Mouse (Mus musculus) limb, embryonic 14.5 days (tissue): ENCODE results near the gene Gm20388. TPM values are rescaled to one million over a fixed set of nuclear protein-coding genes. Genes with fewer than 3 reads are reported as not detected.

ENCODE experiments used
- ATAC-seq: fragments of 200-750 bp; cut with Nextera tagmentation; 2 replicates; pipeline ENCODE4 v1.8.0; 2017; ENCODE audit warnings: low read depth, moderate number of reproducible peaks, moderate TSS enrichment; ENCODE audit not compliant: low FRiP score
- DNase-seq: peaks from one replicate; pipeline ENCODE4 v3.0.0-alpha.2; 2015; ENCODE audit warnings: low spot score
- H3K27ac ChIP-seq: fragments of 300-500 bp; sonication (generic); replicated peaks from 2 replicates; pipeline ENCODE4 v1.5.1; 2014; ENCODE audit warnings: low read depth, mild to moderate bottlenecking, low read length, moderate library complexity, mixed read lengths
- H3K27me3 ChIP-seq: fragments of 300-500 bp; sonication (generic); 2 replicates; pipeline ENCODE4 v1.6.1; 2014; ENCODE audit warnings: low read length, mixed read lengths; ENCODE audit not compliant: control insufficient read depth, insufficient read depth
- H3K36me3 ChIP-seq: fragments of 300-500 bp; sonication (generic); 2 replicates; pipeline ENCODE4 v1.6.1; 2014; ENCODE audit warnings: mild to moderate bottlenecking, low read length, moderate library complexity, mixed read lengths; ENCODE audit not compliant: control insufficient read depth, insufficient read depth
- H3K4me1 ChIP-seq: fragments of 300-500 bp; sonication (generic); 2 replicates; pipeline ENCODE4 v1.6.1; 2014; ENCODE audit warnings: antibody characterized with exemption, low read length, mixed read lengths; ENCODE audit not compliant: control insufficient read depth, insufficient read depth
- H3K4me2 ChIP-seq: fragments of 300-500 bp; sonication (generic); replicated peaks from 2 replicates; pipeline ENCODE4 v1.6.1; 2014; ENCODE audit warnings: low read depth, mild to moderate bottlenecking, low read length, moderate library complexity; ENCODE audit not compliant: severe bottlenecking
- H3K4me3 ChIP-seq: fragments of 300-500 bp; sonication (generic); replicated peaks from 2 replicates; pipeline ENCODE4 v1.5.1; 2014; ENCODE audit warnings: low read length
- H3K9ac ChIP-seq: fragments of 300-500 bp; sonication (generic); 2 replicates; pipeline ENCODE4 v1.6.1; 2014; ENCODE audit warnings: mild to moderate bottlenecking, low read depth, low read length, moderate library complexity; ENCODE audit not compliant: severe bottlenecking
- H3K9me3 ChIP-seq: fragments of 300-500 bp; sonication (generic); 2 replicates; pipeline ENCODE4 v1.6.1; 2016; ENCODE audit warnings: low read length; ENCODE audit not compliant: control insufficient read depth
- POLR2A ChIP-seq: fragments of 200-500 bp; IDR thresholded peaks from 2 replicates; pipeline ENCODE4 v1.8.0; 2012; ENCODE audit warnings: inconsistent platforms, mild to moderate bottlenecking, moderate library complexity, borderline replicate concordance; ENCODE audit not compliant: insufficient read depth, insufficient read length; ENCODE audit errors: extremely low read depth
- WGBS: fragments of 180-500 bp; shearing (Covaris S2); extraction: QIAGEN DNeasy Blood & Tissue Kit; methylation state at CpG from one replicate; pipeline ENCODE4 v1.1.7; 2014; 5-methylcytosine and 5-hydroxymethylcytosine counted together
- polyA plus RNA-seq, 2 experiments: library from polyadenylated mRNA; depleted of rRNA in 1 of 2; stranded (reverse) in 1 of 2; unstranded in 1 of 2; fragments of >200 nt; fragmentation: Nextera tagmentation in 1 of 2; extraction: Ambion mirVana in 1 of 2; gene quantifications; 2 replicates each; pipeline versions ENCODE4 v1.2.1 to v1.2.3; 2012 to 2014

Gm20388 gene
- polyA plus RNA-seq, 2 experiments: 1.9 to 49.9 TPM

DNA sequence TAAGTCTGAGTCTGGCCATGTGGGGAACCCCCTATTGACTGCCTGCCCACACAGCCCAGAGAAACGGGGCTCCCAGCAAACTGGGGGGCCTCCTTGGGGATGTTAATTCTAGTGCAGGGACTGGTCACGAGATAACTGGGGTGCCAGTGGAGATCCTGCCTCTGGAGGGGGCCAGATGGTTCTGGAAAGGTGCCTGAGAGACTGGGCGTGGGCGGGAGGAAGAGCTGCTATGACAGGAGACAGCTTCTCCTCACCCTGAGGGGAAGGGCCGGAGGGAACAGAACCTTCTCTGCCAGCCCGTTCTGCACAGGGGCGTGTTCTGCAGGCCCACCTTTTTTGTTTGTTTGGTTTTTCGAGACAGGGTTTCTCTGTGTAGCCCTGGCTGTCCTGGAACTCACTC, 2955.6 kb downstream of the Gm20388 start:
- Histone ChIP-seq H3K27ac (no peak overlapping the region), H3K36me3 (no peaks in the 10 kb centered on the region), H3K4me2 (no peak overlapping the region), H3K4me1 (no peaks in the 10 kb centered on the region; the same call in 1 of the 2 replicates), H3K4me3 (no peak overlapping the region), H3K9me3 (peaks cover 18% of the 10 kb centered on the region), H3K27me3 (no peaks in the 10 kb centered on the region), H3K9ac (no peak overlapping the region)
- no peak for TF ChIP-seq POLR2A
- WGBS: 76% methylated on average over 8 of the region's 8 CpGs
- DNase-seq (no peak), ATAC-seq (no peak)

DNA sequence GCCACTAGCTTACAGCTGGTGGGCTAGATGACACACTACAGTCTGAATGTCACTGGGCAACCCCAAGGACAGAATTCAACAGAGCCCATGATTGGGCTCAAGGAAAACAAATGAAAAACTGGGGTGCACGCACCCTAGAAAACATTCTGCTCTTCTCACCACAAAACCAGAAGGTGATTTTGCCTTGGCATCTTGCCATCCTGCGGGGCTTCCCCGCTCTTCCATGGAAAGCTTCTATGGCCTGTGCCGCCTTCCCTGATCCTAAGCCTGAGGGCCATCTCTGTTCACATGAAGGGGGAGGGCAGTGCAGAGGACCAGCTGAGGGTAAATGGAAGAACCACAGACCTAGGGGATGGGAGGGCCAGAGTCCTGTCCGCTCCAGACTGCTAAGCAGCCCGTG, 2957.3 kb downstream of the Gm20388 start:
- ATAC-seq (no peak), DNase-seq (no peak)
- Histone ChIP-seq H3K4me1 (no peaks in the 10 kb centered on the region; the same call in 1 of the 2 replicates), H3K9me3 (peaks cover 18% of the 10 kb centered on the region), H3K4me3 (no peak overlapping the region), H3K27me3 (no peaks in the 10 kb centered on the region), H3K9ac (no peak overlapping the region), H3K4me2 (no peak overlapping the region), H3K36me3 (no peaks in the 10 kb centered on the region), H3K27ac (no peak overlapping the region)
- TF ChIP-seq POLR2A: no peak
- WGBS: 83% methylated on average over 6 of the region's 6 CpGs

DNA sequence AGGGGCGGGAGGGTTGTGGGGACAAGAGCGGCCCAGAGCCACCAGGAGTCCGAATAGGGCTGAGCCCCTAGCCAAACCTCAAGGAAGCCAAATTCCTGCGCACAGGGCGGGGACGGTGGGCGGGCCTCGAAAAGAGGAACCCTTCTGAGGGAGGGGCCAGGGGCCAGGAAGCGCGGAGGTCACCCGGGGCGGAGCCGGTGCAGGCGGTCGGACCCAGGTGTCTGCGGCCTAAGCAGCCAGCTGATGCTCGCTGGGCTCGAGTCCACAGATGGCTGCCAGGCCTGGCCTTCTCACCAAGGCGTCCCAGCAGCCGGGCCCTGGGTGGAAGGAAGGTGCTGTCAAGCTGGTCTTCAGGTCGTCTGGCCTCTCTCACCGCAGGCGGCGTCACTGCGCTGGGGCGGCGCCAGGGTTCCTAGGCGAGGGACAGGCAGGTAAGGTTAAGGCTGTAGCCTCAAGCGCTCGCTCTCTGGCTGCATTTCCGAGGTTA, 2959.8 kb downstream of the Gm20388 start:
- TF ChIP-seq POLR2A: no peak
- peak overlapping the region; percentile 44; the same call in 1 of the 2 replicates for H3K9ac ChIP-seq

DNA sequence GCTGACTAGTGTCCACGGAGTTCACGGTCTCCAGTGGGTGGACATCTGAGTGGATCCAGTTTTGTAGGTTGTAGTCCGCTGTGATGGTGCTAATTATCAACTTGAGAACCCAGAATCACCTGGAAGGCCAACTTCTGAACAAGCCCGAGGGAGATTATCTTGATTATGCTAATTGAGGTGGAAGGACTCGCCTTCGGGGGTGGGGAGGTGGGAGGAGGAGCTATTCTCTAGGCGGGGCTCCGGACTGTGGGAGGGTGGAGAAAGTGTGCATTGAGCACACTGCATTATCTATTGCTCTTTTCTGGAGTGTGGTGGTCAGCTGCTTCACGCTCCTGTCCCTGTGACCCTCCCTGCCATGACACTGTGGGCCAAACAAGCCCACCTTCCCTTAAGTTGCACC, 2961.0 kb downstream of the Gm20388 start:
- Histone ChIP-seq H3K9ac (no peak overlapping the region), H3K9me3 (no peaks in the 10 kb centered on the region), H3K36me3 (no peaks in the 10 kb centered on the region), H3K4me3 (no peak overlapping the region), H3K27me3 (no peaks in the 10 kb centered on the region), H3K4me2 (no peak overlapping the region), H3K27ac (no peak overlapping the region), H3K4me1 (peaks cover 3% of the 10 kb centered on the region; the same call in 1 of the 2 replicates)
- ATAC-seq (no peak), DNase-seq (no peak)
- no peak for TF ChIP-seq POLR2A
- 77% methylated on average over 9 of the region's 9 CpGs for WGBS

More for the DNA sequence above, 2959.8 kb downstream of the Gm20388 start:
- Histone ChIP-seq H3K9me3 (peaks cover 3% of the 10 kb centered on the region; the same call in 1 of the 2 replicates), H3K36me3 (no peaks in the 10 kb centered on the region), H3K27ac (no peak overlapping the region), H3K4me1 (peaks cover 3% of the 10 kb centered on the region; the same call in 1 of the 2 replicates), H3K27me3 (no peaks in the 10 kb centered on the region), H3K4me3 (peak overlapping the region; percentile 13; the same call in 1 of the 2 replicates), H3K4me2 (peak overlapping the region; percentile 34)
- 17% methylated on average over 31 of the region's 31 CpGs for WGBS
- ATAC-seq (peak; percentile 27), DNase-seq (no peak)

DNA sequence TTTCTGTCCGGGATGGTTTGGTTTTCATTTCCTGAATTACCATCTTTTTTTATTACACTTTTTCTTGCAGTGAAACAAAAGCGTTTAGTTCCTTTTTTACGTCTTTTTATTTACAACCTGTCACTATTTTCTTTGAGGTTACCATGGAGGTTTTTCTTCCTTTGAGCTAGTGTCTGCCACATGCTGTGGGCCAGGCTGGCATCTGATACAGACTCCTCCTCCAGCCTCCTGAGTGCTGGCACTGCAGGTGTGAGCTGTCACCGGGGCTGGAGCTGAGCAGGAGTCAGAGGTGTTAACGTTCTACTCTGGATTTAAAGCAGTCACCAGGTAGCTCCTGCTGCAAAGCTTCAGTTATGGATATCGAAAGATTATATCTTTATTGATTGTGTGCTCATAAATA, 2962.5 kb downstream of the Gm20388 start:
- WGBS: 18% methylated on average over 6 of the region's 6 CpGs
- TF ChIP-seq POLR2A: no peak
- ATAC-seq: no peak
- H3K4me3 ChIP-seq: no peak overlapping the region
- H3K9ac ChIP-seq: no peak overlapping the region
- no peak for DNase-seq
- H3K9me3 ChIP-seq: no peaks in the 10 kb centered on the region
- no peaks in the 10 kb centered on the region for H3K36me3 ChIP-seq
- H3K4me2 ChIP-seq: no peak overlapping the region
- H3K27me3 ChIP-seq: no peaks in the 10 kb centered on the region
- no peak overlapping the region for H3K27ac ChIP-seq
- H3K4me1 ChIP-seq: peaks cover 3% of the 10 kb centered on the region; the same call in 1 of the 2 replicates
